Mouse (Mus musculus): ENCODE data around the gene Rapgef3.

The Rapgef3 gene

DNA sequence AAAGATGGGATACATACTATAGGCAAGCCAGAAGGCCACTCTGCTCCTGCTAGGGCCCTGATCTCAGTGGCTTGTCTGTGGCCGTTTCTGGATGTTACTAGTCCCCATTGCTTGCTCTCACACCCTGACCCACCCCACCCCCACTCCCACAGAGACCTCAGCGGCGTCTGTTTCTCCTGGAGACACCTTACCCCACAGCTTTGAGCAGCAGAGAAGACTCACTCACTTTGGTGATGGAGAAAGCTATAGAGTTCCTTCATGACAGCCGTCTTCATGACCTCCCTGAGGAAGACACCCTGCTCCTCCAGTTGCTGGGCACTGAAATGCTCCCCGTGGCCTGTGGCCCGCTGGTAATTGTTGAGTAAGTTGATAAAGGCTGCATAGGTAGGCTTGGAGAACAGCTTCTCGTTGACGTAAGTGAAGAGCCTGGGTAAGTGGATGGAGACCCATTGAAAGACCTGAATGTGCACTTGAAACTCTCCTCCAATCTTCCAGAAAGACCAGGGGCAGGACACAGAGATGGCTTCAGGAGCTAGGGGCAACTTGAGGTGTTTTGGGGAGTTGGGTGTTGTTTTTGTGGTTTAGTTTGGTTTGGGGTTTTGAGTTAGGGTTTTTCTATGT, 49.1 kb downstream of the Rapgef3 start:
- no peak for DNase-seq

DNA sequence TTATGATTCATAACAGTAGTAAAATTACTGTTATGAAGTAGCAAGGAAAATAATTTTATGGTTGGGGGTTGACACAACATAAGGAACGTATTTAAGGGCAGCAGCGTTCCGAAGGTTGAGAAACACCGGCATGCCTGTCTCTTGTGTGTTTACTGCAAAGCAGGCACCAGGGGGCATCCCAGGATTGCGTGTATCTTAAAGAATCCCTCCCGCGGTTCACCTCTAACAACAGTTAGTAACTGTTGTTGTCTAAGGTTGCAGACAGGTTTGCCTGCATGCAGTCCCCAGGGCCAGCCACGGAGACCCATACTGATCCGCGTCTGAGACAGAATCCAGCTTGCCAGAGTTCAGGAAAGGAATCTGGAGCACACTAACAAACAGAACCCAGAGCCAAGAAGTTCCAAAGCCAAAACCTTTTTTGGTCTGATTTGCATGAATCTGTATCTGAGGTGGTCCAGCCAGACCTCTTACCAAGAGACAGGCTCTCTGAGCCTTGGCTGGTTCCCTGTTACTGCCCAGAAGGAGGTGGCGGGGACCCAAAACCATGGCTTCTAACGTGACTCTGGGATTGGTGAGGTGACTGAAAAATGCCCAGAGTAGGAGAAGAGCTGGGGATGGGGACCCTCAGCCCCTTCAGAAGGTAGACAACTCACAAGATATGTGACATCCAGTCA, 49.8 kb downstream of the Rapgef3 start:
- DNase-seq: peak; percentile 41 to 54

DNA sequence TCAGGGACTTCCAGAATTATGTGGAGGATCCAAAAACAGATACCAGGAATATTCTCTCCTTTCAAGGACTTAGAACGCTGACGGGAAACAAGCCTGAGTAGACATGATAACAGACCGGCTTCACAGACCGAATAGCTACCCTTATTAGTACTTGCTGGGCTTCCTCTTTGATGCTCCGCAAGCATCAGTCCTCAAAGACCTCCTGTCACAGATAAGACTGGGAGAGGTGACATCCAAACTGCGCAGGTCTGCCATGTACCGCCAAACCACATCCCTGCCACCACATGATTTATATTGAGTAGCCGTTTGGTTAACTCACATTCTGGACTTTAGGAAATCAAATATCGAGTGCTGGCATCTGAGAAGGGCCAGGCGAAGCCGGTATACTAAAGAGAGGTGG, 51.0 kb downstream of the Rapgef3 start:
- DNase-seq: no peak

DNA sequence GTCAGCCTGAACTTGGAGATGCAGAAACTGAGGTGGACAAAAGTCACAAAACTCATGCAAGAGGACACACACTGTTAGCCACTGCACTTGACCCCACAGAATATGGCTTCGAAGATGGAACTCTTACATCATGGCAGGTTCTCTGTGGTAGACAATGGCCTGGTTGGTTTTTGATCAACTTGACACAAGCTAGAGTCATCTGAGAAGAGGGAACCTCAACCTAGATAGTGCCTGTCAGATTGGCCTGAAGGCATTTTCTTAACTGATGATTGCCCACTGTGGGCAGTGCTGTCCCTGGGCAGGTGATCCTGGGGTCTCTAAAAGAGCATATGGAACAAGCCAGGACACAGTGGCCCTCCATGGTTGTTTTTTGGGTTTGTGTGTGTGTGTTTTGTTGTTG, 52.0 kb downstream of the Rapgef3 start:
- no peak for DNase-seq

DNA sequence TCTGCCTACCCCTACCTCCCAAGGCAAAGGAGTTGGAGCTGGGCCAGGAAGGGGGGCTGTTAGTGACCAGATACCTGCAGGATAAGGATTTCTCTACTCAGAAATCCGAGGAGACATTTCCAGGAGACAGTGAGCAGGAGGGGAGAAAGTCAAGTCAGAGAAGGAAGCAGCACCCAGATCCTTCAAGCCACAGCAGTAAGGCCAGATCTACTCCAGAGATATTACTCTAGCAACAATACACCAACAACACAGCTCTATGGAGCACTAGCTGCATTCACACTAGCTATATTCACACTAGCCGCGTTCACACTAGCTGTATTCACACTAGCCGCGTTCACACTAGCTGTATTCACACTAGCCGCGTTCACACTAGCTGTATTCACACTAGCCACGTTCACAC, 52.7 kb downstream of the Rapgef3 start:
- no peak for DNase-seq

DNA sequence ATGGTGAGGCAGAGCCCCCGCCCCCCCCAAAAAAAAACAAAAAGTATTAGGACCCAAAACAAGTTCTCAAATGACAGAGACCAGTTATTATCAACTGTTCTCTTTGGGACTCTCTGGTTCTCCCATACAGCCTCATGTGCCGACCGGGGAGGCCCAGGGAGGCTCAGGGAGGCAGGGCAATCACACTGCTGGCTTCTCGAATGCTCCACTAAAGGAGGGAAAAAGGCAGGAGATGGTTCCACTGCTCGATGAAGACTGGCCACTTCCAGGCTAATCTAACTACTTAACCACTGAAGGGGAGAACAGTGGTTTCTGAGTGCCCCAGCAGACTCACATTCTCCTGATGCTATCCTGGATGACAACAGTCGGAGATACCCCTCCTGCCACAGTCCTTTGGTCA, 55.2 kb downstream of the Rapgef3 start:
- DNase-seq: no peak

DNA sequence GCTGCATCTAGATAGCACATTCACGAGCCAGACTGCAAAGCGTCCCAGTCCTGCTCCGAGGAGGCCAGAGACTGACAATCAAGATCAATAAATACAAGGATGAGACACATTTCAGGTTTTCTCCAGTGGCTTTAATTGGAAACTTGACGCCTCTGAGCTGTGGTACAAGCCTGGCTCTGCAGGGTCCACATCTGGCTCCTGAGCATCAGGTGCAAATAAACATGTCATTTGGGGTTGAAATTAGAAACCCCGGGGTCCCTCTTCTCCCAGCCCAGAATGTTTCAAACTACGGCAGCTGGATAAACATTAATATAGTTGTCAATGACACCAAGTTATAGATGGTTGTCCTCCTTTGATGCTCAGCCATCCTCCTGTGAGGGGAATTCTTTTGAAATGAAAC, 56.9 kb downstream of the Rapgef3 start:
- DNase-seq: no peak

DNA sequence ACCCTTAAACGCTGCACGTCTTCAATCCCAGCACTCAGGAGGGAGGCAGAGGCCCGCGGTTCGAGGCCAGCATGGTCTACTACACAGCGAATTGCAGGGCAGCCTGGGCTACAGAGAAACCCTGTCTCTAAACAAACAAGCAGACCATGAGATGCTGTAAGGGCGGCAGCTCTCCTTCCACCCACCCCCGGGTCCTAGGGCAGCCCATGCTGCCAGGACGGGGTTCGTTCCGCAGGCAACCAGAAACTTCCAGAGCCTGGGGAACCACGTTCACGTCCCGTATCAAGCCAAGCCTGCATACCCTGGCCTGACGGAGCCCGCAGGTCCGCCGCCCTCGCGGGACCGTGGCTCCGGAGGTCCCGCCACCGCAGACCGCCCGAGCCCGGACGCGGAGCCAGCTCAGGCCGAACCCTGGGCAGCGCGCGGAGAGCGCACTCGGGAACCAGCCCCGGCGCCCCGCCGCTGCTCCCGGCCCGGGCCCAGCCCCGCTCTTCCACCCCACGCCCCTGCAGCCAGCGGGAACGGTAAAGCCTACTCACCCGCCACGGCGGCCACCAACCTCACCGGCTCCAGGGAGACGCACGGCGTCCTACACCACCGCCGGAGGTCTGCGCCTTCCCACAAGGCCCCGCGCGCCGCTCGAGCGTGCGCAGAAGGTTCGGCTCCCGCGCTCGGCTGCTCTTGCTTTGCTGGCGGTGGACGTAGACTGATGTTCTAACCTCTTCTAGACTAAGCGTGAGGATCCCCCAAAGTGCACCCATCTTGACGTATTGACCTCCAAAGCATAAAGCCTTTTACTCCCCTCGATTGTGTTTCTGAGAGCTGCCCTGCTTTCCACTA, 62.3 kb downstream of the Rapgef3 start, which contains the start of gene Rpap3:
TSS of gene Rpap3 (minus strand) at position 615 of the 840 bp plus-strand sequence.
- DNase-seq: peak; percentile 88

DNA sequence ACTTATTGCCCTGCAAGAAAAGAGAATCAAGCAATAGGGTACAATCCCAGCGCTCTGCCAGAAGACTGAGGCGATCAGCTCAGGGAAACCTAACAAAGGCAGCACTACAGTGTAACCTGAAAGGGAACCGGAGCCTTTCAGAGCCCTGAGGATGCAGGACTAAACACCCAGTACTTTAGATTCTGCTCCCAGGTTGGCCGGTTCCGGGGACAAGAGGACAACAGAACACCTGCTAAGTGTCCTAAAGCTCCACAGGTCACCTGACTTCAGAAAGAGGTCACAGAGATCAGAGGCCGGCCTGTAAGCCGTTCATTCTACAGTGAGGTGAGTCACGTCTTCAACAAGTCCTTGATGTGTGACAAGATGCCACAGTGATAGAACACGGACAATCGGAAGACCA, 71.2 kb downstream of the Rapgef3 start:
- DNase-seq: no peak

Data from cerebellum, postnatal 36 days (tissue).